Mouse (Mus musculus) MEL (cell line): ENCODE results near the gene Srebf2.

Experiments used
- CTCF ChIP-seq, 3 experiments: IDR thresholded peaks in 2 of 3; conservative IDR thresholded peaks in 1 of 3; 2 replicates each; pipeline ENCODE4 v1.5.1; 2011 to 2012; ENCODE audit warnings: low read length in 3 of 3, low read depth in 2 of 3, mild to moderate bottlenecking in 2 of 3, improper control_type of control experiment in 1 of 3, inconsistent platforms in 1 of 3, mixed read lengths in 1 of 3, moderate library complexity in 1 of 3; ENCODE audit not compliant: control insufficient read depth in 1 of 3, insufficient read depth in 1 of 3, poor library complexity in 1 of 3, severe bottlenecking in 1 of 3
- EP300 ChIP-seq, 2 experiments: IDR thresholded peaks; 2 replicates each; pipeline ENCODE4 v1.6.1; 2011; ENCODE audit warnings: improper control_type of control experiment in 2 of 2, low read length in 2 of 2, low read depth in 1 of 2, mild to moderate bottlenecking in 1 of 2
- ETS1 ChIP-seq: IDR thresholded peaks from 2 replicates; pipeline ENCODE4 v1.6.1; 2012; ENCODE audit warnings: low read depth, mild to moderate bottlenecking, inconsistent platforms, low read length, improper control_type of control experiment, moderate library complexity
- GABPA ChIP-seq: IDR thresholded peaks from 2 replicates; pipeline ENCODE4 v1.6.1; 2012; ENCODE audit warnings: low read depth, mild to moderate bottlenecking, inconsistent platforms, low read length, improper control_type of control experiment, moderate library complexity
- MEF2A ChIP-seq: IDR thresholded peaks from 2 replicates; pipeline ENCODE4 v1.6.1; 2014; ENCODE audit warnings: low read depth, mild to moderate bottlenecking, inconsistent platforms, low read length, improper control_type of control experiment; ENCODE audit not compliant: poor library complexity, insufficient replicate concordance, severe bottlenecking; ENCODE audit errors: extremely low read depth
- NELFE ChIP-seq: IDR thresholded peaks from 2 replicates; pipeline ENCODE4 v1.6.1; 2011; ENCODE audit warnings: low read depth, low read length, improper control_type of control experiment
- POLR2A ChIP-seq, 2 experiments: IDR thresholded peaks; 2 replicates each; pipeline ENCODE4 v1.6.1; 2011 to 2012; ENCODE audit warnings: low read length in 2 of 2, mild to moderate bottlenecking in 2 of 2, control low read depth in 1 of 2, improper control_type of control experiment in 1 of 2, low read depth in 1 of 2, moderate library complexity in 1 of 2; ENCODE audit not compliant: control insufficient read depth in 1 of 2, insufficient read depth in 1 of 2, poor library complexity in 1 of 2
- SIN3A ChIP-seq: IDR thresholded peaks from 2 replicates; pipeline ENCODE4 v1.6.1; 2012; ENCODE audit warnings: low read length, improper control_type of control experiment, inconsistent platforms
- TAL1 ChIP-seq: IDR thresholded peaks from 2 replicates; pipeline ENCODE4 v1.6.1; 2012; ENCODE audit warnings: mild to moderate bottlenecking, inconsistent platforms, low read length, moderate library complexity, mixed read lengths
- TBP ChIP-seq: IDR thresholded peaks from 2 replicates; pipeline ENCODE4 v1.8.0; 2011; ENCODE audit warnings: low read depth, low read length, improper control_type of control experiment
- ZC3H11A ChIP-seq: IDR thresholded peaks from 2 replicates; pipeline ENCODE4 v1.6.1; 2012; ENCODE audit warnings: low read depth, mild to moderate bottlenecking, inconsistent platforms, low read length, improper control_type of control experiment
- ZKSCAN1 ChIP-seq: IDR thresholded peaks from 2 replicates; pipeline ENCODE4 v1.6.1; 2012; ENCODE audit warnings: low read depth, mild to moderate bottlenecking, inconsistent platforms, low read length, improper control_type of control experiment, moderate library complexity

GRCm38 (mm10) chr15:82231100-82231499 is 84.1 kb downstream of the Srebf2 start:
- TF ChIP-seq TAL1 (no peak), MEF2A (no peak), CTCF (IDR thresholded peaks at IDR 0.05 in 2 of 3, conservative IDR thresholded peaks at IDR 0.05 in 1 of 3; ENCODE audit: control insufficient read depth in 1 of 3, insufficient read depth in 1 of 3, low read depth in 2 of 3, low read length in 3 of 3, poor library complexity in 1 of 3, severe bottlenecking in 1 of 3) (no peak), ZKSCAN1 (no peak), ETS1 (no peak), POLR2A (IDR thresholded peaks at IDR 0.05; ENCODE audit: control insufficient read depth in 1 of 2, insufficient read depth in 1 of 2, low read depth in 1 of 2, low read length in 2 of 2, poor library complexity in 1 of 2) (0 out of 4 replicates have a peak, but pooled peaks of 1 of the 2 experiments have one; percentile 32), TBP (no peak), SIN3A (no peak), EP300 (IDR thresholded peaks at IDR 0.05; ENCODE audit: low read depth in 1 of 2, low read length in 2 of 2) (no peak), NELFE (no peak), ZC3H11A (no peak), GABPA (no peak)
